Mouse (Mus musculus): ENCODE measurements around the gene Acsf3. TPM values are rescaled to one million over a fixed set of nuclear protein-coding genes. Genes with fewer than 3 reads are reported as not detected.

Gene Acsf3
- 14.7 and 15.4 TPM in 2 replicates for polyA plus RNA-seq (2015; fragmentation: Nextera tagmentation; extraction: Ambion mirVana)

- no peaks in the 10 kb centered on the region for H3K36me3 ChIP-seq (ENCODE audit: control insufficient read depth, insufficient read depth, low read length)
- ATAC-seq (ENCODE audit: low FRiP score, low TSS enrichment) = peak; percentile 72
- no peak within 1 kb of the TSS for H3K27ac ChIP-seq (replicated peaks)
- DNase-seq (ENCODE audit: low spot score) = peak; percentile 72
- H3K9ac ChIP-seq (ENCODE audit: low read length) = peak within 1 kb of the TSS; percentile 89
- peaks cover 3% of the 10 kb centered on the region; the same call in 1 of the 2 replicates for H3K4me1 ChIP-seq (replicated peaks; ENCODE audit: control insufficient read depth, insufficient read depth)
- TF ChIP-seq EP300 (optimal IDR thresholded peaks at IDR 0.05) = no peak
- TF ChIP-seq CTCF (IDR thresholded peaks at IDR 0.05; ENCODE audit: low read depth) = no peak
- no peaks in the 10 kb centered on the region for H3K27me3 ChIP-seq (ENCODE audit: control insufficient read depth, insufficient read depth, low read length)
- peak within 1 kb of the TSS; percentile 66 for H3K4me2 ChIP-seq (replicated peaks; ENCODE audit: low read depth)
- peak within 1 kb of the TSS; percentile 73 for H3K4me3 ChIP-seq (ENCODE audit: low read depth, low read length)
- no peaks in the 10 kb centered on the region for H3K9me3 ChIP-seq (ENCODE audit: control insufficient read depth, low read length)
- WGBS = 2% methylated on average over 50 of the region's 50 CpGs
Measured at GRCm38 (mm10) chr8:122775285-122776155, at the start of gene Acsf3. Gene Acsf3, plus strand, starts transcription at chr8:122775486.

- H3K4me1 ChIP-seq (replicated peaks; ENCODE audit: control insufficient read depth, insufficient read depth) = no peaks in the 10 kb centered on the region
- no peaks in the 10 kb centered on the region for H3K36me3 ChIP-seq (ENCODE audit: control insufficient read depth, insufficient read depth, low read length)
- TF ChIP-seq EP300 (optimal IDR thresholded peaks at IDR 0.05) (no peak), CTCF (IDR thresholded peaks at IDR 0.05; ENCODE audit: low read depth) (no peak)
- H3K4me3 ChIP-seq (ENCODE audit: low read depth, low read length) = no peak overlapping the region
- DNase-seq (ENCODE audit: low spot score) (peak; percentile 57), ATAC-seq (ENCODE audit: low FRiP score, low TSS enrichment) (peak; percentile 55; the same call in 1 of the 2 replicates)
- H3K9ac ChIP-seq (ENCODE audit: low read length) = no peak overlapping the region
- 0 out of 2 replicates have a peak, but pooled peaks cover 2% of the 10 kb centered on the region for H3K27me3 ChIP-seq (ENCODE audit: control insufficient read depth, insufficient read depth, low read length)
- 52% methylated on average over 2 of the region's 2 CpGs for WGBS
- H3K9me3 ChIP-seq (ENCODE audit: control insufficient read depth, low read length) = no peaks in the 10 kb centered on the region
- H3K27ac ChIP-seq (replicated peaks) = no peak overlapping the region
- H3K4me2 ChIP-seq (replicated peaks; ENCODE audit: low read depth) = no peak overlapping the region
Measured at GRCm38 (mm10) chr8:122726789-122727188, 48.5 kb upstream of the Acsf3 start.

- Histone ChIP-seq H3K4me1 (replicated peaks; ENCODE audit: control insufficient read depth, insufficient read depth) (no peaks in the 10 kb centered on the region), H3K36me3 (ENCODE audit: control insufficient read depth, insufficient read depth, low read length) (no peaks in the 10 kb centered on the region), H3K4me3 (ENCODE audit: low read depth, low read length) (no peak overlapping the region), H3K27ac (replicated peaks) (no peak overlapping the region), H3K27me3 (ENCODE audit: control insufficient read depth, insufficient read depth, low read length) (0 out of 2 replicates have a peak, but pooled peaks cover 2% of the 10 kb centered on the region), H3K4me2 (replicated peaks; ENCODE audit: low read depth) (no peak overlapping the region), H3K9me3 (ENCODE audit: control insufficient read depth, low read length) (no peaks in the 10 kb centered on the region), H3K9ac (ENCODE audit: low read length) (no peak overlapping the region)
- TF ChIP-seq EP300 (optimal IDR thresholded peaks at IDR 0.05) (no peak), CTCF (IDR thresholded peaks at IDR 0.05; ENCODE audit: low read depth) (0 out of 2 replicates have a peak, but pooled peaks have one; percentile 12)
- DNase-seq (ENCODE audit: low spot score) (no peak), ATAC-seq (ENCODE audit: low FRiP score, low TSS enrichment) (no peak)
- 62% methylated on average over 5 of the region's 5 CpGs for WGBS
Measured at GRCm38 (mm10) chr8:122727412-122727811, 47.9 kb upstream of the Acsf3 start.

- no peak overlapping the region for H3K4me2 ChIP-seq (replicated peaks; ENCODE audit: low read depth)
- WGBS = 39% methylated on average over 3 of the region's 3 CpGs
- ATAC-seq (ENCODE audit: low FRiP score, low TSS enrichment) = no peak
Measured at GRCm38 (mm10) chr8:122728630-122729029, 46.7 kb upstream of the Acsf3 start.

GRCm38 (mm10) chr8:122735110-122735509, 40.2 kb upstream of the Acsf3 start:
- H3K9me3 ChIP-seq (ENCODE audit: control insufficient read depth, low read length) = no peaks in the 10 kb centered on the region
- no peaks in the 10 kb centered on the region for H3K27me3 ChIP-seq (ENCODE audit: control insufficient read depth, insufficient read depth, low read length)
- no peaks in the 10 kb centered on the region for H3K36me3 ChIP-seq (ENCODE audit: control insufficient read depth, insufficient read depth, low read length)
- no peaks in the 10 kb centered on the region for H3K4me1 ChIP-seq (replicated peaks; ENCODE audit: control insufficient read depth, insufficient read depth)
- H3K9ac ChIP-seq (ENCODE audit: low read length) = no peak overlapping the region
- no peak overlapping the region for H3K27ac ChIP-seq (replicated peaks)
- no peak overlapping the region for H3K4me2 ChIP-seq (replicated peaks; ENCODE audit: low read depth)
- no peak overlapping the region for H3K4me3 ChIP-seq (ENCODE audit: low read depth, low read length)
- ATAC-seq (ENCODE audit: low FRiP score, low TSS enrichment) (no peak), DNase-seq (ENCODE audit: low spot score) (no peak)
- TF ChIP-seq CTCF (IDR thresholded peaks at IDR 0.05; ENCODE audit: low read depth) = no peak
- no peak for TF ChIP-seq EP300 (optimal IDR thresholded peaks at IDR 0.05)
- WGBS = 64% methylated on average over 3 of the region's 3 CpGs

More at GRCm38 (mm10) chr8:122728630-122729029, 46.7 kb upstream of the Acsf3 start:
- Histone ChIP-seq H3K9me3 (ENCODE audit: control insufficient read depth, low read length) (no peaks in the 10 kb centered on the region), H3K9ac (ENCODE audit: low read length) (no peak overlapping the region), H3K4me1 (replicated peaks; ENCODE audit: control insufficient read depth, insufficient read depth) (no peaks in the 10 kb centered on the region), H3K4me3 (ENCODE audit: low read depth, low read length) (no peak overlapping the region), H3K36me3 (ENCODE audit: control insufficient read depth, insufficient read depth, low read length) (no peaks in the 10 kb centered on the region), H3K27ac (replicated peaks) (no peak overlapping the region), H3K27me3 (ENCODE audit: control insufficient read depth, insufficient read depth, low read length) (0 out of 2 replicates have a peak, but pooled peaks cover 2% of the 10 kb centered on the region)
- TF ChIP-seq CTCF (IDR thresholded peaks at IDR 0.05; ENCODE audit: low read depth) = no peak
- no peak for TF ChIP-seq EP300 (optimal IDR thresholded peaks at IDR 0.05)
- DNase-seq (ENCODE audit: low spot score) = no peak
